Mouse (Mus musculus) mouse trophoblast stem cell (cell line): ENCODE measurements at regions not wholly inside any gene's neighbourhood (a gene's known extent, or its start where the extent isn't known, plus 50 kb on each side); places are given as distances from the start of the nearest gene placed in this dataset.
"Not testable (repeated sequence)": the region's sequence is repeated elsewhere in the genome, so short reads cannot be mapped to it uniquely, and the experiment has no call there.

ENCODE experiments used
- in situ Hi-C, 2 experiments: fragments of 300-500 bp; cut with MseI, MboI; formaldehyde crosslinking; loops; 2 replicates in 1 of 2; 3 replicates in 1 of 2; pipeline ENCODE4 v1.15.1; 2025

- in situ Hi-C loops = not testable (repeated sequence)
These were observed 427.8 kb upstream of the Clint1 start for GRCm38 (mm10) chr11:45424066-45424465.

DNA sequence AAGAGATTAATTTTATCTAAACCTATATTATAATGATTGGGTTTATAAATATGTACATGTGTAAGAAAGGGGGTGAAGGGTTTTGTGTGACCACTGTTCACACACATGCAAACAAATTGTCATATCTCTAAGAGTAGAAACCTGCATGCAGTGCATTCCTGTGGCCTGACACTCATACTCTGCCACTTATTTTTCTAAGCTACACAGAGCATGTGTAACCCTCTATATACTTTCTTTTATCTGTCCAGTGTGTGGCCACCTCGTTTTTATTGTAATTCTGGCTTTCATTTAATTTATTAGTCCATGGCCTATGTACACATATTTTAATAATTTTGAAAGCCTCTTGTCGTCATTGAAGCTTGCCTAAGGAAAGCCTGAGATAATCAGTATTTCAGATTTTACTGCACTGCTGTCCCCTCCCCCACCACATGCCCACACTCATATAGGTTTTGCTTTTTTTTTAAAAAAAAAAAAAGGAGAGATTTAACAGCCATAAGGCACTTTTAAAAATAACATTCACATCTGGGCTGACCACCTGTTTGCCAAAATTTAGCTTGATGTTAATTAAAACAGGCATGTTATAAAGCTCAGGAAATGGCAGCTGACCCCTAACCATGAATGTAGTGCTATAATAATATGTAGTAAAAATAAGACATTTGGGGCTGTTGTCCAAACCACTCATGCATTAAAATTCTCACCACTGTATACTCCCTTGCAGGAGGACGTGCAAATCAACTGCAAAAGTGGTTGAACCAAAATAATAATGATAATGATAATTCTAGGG lies 410.7 kb upstream of the Clint1 start:
- in situ Hi-C loops = no loop called here

GRCm38 (mm10) chr11:45446512-45446911 lies 405.3 kb upstream of the Clint1 start:
- in situ Hi-C loops = no loop called here

- in situ Hi-C loops = no loop called here
These were observed 397.6 kb upstream of the Clint1 start for GRCm38 (mm10) chr11:45454234-45454633.

DNA sequence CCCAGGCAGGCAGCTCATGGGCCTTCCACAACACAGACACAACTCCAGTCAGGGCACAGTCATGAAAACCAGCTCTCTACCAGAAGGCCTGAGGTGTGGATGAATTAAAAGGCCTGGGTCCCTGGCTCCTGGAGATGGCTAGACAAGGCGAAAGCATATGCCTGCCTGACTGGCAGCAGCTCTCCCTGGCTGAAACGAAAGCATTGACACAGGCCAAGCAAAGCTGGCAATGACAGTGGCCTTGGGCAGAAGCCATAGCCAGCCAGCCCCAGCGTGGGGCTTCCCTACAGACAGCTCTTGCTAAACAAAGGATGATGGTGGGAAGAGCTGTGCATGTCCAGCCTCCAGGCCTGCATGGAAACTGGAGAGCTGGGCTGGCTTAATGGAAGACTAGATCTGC lies 396.9 kb upstream of the Clint1 start:
- in situ Hi-C loops = no loop called here

DNA sequence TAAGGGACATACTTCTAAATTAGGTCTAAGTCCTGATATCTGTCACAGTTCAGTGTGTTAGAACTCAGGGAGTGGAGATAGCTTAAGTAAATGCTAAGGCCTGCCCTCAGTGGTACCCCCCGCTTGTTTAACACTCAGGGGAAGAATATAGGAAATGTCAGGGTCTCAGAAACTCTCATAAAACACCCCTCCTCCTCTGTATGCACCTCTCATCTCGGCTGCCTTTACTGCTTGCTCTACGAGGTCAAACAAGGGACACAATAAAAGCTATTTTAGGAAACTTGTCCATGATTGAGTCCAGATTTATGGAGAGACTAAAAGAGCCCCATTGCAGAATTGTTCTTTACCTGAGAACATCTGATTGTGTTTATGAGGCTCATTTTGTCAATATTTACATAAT lies 395.1 kb upstream of the Clint1 start:
- in situ Hi-C loops = no loop called here

- in situ Hi-C loops = no loop called here
These were observed 394.3 kb upstream of the Clint1 start for GRCm38 (mm10) chr11:45457597-45457996.

DNA sequence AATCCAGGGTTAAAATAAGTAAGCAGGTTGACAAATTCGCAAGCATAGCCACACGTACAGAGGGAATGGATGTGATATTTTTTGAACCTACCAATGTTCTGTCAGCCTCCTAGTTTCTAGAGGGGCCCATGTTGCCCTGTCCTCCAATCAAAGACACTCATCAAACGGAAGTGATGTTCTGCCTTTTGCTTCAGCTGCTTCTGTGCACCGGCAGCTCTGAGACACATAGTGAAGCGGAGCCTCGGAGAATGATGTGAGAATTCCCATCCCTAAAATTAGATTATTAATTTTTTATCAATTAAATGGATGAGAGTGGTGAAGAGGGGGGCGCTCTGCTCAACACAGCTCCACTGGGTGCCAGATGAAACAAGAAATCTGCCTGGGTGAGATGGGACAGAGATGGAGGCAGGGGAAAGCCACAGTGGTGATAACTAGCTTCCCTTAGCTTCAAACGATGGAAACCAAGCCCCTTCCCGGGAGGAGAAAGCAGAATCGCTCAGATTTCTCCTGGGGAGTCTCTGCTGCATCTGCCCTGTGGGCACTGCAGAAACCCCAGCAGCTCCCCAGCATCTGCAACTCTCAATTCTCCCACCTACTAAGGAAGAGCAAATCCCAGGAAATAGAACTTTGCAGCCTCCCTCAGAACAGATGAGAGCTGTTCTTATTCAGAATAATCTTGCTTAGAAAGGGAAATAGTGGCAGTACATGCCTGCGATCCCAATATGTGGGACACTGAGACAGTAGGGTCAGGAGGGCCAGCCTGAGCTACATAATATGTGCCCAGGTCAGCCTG lies 391.7 kb upstream of the Clint1 start:
- in situ Hi-C loops = no loop called here

GRCm38 (mm10) chr11:45464501-45464900 lies 387.4 kb upstream of the Clint1 start:
- in situ Hi-C loops = no loop called here

GRCm38 (mm10) chr11:45466350-45466749 lies 385.5 kb upstream of the Clint1 start:
- in situ Hi-C loops = no loop called here

DNA sequence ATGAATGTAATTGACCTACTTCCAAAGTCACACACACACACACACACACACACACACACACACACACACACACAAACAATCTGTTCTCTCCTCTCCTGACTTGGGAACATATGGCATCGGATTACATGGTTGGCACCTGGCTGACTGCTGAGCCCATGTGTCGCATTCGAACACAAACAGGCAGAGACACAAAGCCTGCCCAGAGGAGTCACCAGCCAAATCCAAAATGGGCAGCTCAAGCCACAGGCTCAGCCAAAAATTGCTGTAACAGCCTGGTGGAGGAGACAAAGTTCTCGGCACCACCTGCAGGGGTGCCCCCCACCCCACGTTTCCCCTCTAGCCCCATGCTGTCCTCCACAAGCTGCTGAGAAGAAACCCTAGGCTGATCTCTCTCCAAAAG lies 379.7 kb upstream of the Clint1 start:
- in situ Hi-C loops = no loop called here

- in situ Hi-C loops = no loop called here
These were observed 374.9 kb upstream of the Clint1 start for GRCm38 (mm10) chr11:45476917-45477316.

DNA sequence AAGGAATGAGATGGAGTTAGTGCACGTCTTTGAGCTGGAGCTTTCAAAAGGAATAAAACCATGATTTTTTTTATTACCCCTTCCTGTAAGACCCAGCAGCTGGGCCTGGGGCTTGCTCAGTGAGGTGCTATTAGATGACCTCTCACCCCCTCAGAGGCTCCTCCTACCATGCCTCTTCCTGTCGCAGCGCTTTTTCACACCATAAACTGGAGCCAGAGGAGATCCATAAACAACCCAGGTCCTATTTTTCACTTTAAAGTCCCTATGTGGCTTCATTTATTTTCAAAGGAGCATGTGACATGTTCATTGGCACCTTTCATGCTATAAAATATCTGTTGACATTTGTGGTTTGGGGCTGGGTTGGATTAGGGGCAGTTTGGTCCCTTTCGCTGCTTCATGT lies 365.9 kb upstream of the Clint1 start:
- in situ Hi-C loops = no loop called here

- in situ Hi-C loops = no loop called here
These were observed 360.6 kb upstream of the Clint1 start for GRCm38 (mm10) chr11:45491021-45491967.

DNA sequence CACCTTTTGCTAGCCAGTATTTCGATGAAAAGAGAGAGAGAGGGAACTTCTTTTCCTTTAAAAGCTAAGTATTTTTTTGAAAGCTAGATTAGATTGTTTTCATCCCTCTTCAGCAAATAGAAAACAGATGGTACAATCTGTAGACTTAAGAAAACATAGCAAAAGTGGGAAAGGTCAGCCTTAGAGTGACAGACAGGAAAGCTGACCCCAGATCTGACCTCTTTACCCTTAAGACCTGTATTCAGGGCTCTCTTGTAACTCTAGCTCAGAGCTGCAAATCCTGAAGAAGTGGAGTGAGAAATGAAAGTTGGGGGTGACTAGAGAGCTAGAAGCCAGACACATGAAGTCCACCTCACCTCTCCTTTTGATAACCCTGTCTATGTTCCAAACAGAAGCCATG lies 356.6 kb upstream of the Clint1 start:
- in situ Hi-C loops = no loop called here

- in situ Hi-C loops = no loop called here
These were observed 343.3 kb upstream of the Clint1 start for GRCm38 (mm10) chr11:45508566-45508965.

DNA sequence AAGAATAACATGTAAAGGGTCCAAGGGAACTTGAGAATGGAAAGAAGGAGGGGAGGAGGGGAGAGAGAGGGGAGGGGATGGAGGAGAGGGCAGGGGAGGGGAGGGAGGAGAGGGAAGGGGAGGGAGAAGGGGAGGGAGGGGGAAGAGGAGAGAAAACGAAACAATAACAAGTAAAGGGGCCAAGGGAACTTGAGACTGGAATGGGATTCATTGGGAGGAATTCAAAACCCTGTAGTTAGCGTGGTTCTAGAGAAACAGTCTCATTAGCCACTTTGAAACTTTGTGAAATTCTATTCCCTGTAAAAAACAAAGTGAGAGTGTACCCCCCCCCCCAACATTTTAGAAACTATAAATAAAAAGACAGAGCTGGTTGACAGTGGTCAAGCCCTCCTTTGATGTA lies 342.6 kb upstream of the Clint1 start:
- in situ Hi-C loops = no loop called here

- in situ Hi-C loops = no loop called here
These were observed 337.2 kb upstream of the Clint1 start for GRCm38 (mm10) chr11:45514415-45515271.

GRCm38 (mm10) chr11:45524720-45525119 lies 327.1 kb upstream of the Clint1 start:
- in situ Hi-C loops = loop anchor here (25.0 kb wide), 2 partner anchors 212 to 512 kb away; no protein-coding TSS in a partner anchor

DNA sequence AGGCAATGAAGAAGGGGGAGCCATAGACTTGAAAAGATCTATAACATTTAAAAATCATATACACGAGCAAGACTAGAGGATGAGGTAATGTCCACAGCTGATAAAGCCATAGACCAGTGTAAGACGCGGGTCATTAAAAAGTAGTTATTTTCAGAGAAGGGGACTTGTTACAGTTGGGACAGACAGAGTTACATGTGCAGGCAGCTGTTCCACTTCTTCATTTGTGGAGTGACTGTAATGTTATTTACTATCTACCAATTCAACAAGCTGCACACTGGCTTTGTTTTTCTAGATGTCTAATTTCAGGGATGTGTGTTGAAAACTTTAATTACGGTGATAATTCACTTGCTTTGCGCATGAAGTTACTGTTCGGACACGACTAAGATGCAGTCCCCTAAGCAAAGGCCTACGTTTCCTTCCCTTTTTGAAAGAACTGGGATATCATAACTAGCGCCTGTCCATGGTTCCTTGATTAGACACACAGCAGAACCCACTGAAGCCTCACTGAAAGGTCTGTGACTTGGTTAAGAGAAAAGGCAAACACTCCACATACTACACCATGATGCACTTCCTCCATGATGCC lies 320.7 kb upstream of the Clint1 start:
- in situ Hi-C loops = loop anchor here (10.0 to 25.0 kb wide), 4 partner anchors 219 to 926 kb away; partner anchors contain the start of gene Ebf1 (in 1 of the 2)
